Mouse (Mus musculus) heart, postnatal 0 days (tissue): Measurements from ENCODE around the gene Sf3a1. TPM values are rescaled to one million over a fixed set of nuclear protein-coding genes. Genes with fewer than 3 reads are reported as not detected.

Source experiments
- ATAC-seq: fragments of 200-750 bp; cut with Nextera tagmentation; 2 replicates; pipeline ENCODE4 v1.8.0; 2017; ENCODE audit warnings: low read depth, moderate number of reproducible peaks, moderate library complexity; ENCODE audit not compliant: insufficient read depth
- DNase-seq: peaks from one replicate; pipeline ENCODE4 v3.0.0-alpha.2; 2016; ENCODE audit warnings: low spot score
- H3K27ac ChIP-seq: fragments of 300-500 bp; sonication (generic); 2 replicates; pipeline ENCODE4 v1.5.1; 2014; ENCODE audit warnings: low read depth, mild to moderate bottlenecking
- H3K27me3 ChIP-seq: fragments of 300-500 bp; sonication (generic); 2 replicates; pipeline ENCODE4 v1.6.1; 2014; ENCODE audit warnings: low read length, mixed read lengths; ENCODE audit not compliant: control insufficient read depth, insufficient read depth
- H3K36me3 ChIP-seq: fragments of 300-500 bp; sonication (generic); replicated peaks from 2 replicates; pipeline ENCODE4 v1.6.1; 2014; ENCODE audit warnings: low read length, mixed read lengths; ENCODE audit not compliant: control insufficient read depth, insufficient read depth
- H3K4me1 ChIP-seq: fragments of 300-500 bp; sonication (generic); 2 replicates; pipeline ENCODE4 v1.6.1; 2014; ENCODE audit warnings: antibody characterized with exemption; ENCODE audit not compliant: control insufficient read depth, insufficient read depth
- H3K4me2 ChIP-seq: fragments of 300-500 bp; sonication (generic); 2 replicates; pipeline ENCODE4 v1.6.1; 2014; ENCODE audit warnings: low read depth, mild to moderate bottlenecking, low read length, moderate library complexity
- H3K4me3 ChIP-seq: fragments of 300-500 bp; sonication (generic); 2 replicates; pipeline ENCODE4 v1.5.1; 2014; ENCODE audit warnings: low read depth, low read length
- H3K9ac ChIP-seq: fragments of 300-500 bp; sonication (generic); replicated peaks from 2 replicates; pipeline ENCODE4 v1.6.1; 2014; ENCODE audit warnings: low read depth, low read length, mixed read lengths
- H3K9me3 ChIP-seq: fragments of 300-500 bp; sonication (generic); replicated peaks from 2 replicates; pipeline ENCODE4 v1.6.1; 2016; ENCODE audit warnings: low read length; ENCODE audit not compliant: control insufficient read depth
- CTCF ChIP-seq: IDR thresholded peaks from 2 replicates; pipeline ENCODE4 v1.5.1; 2016; ENCODE audit warnings: antibody characterized with exemption, control low read depth, low read depth
- EP300 ChIP-seq: IDR thresholded peaks from 2 replicates; pipeline ENCODE4 v1.6.1; 2016; ENCODE audit warnings: antibody characterized with exemption, low read depth
- WGBS: fragments of 180-500 bp; shearing (Covaris S2); extraction: QIAGEN DNeasy Blood & Tissue Kit; methylation state at CpG from one replicate; pipeline ENCODE4 v1.1.7; 2014; 5-methylcytosine and 5-hydroxymethylcytosine counted together
- polyA plus RNA-seq: library from polyadenylated mRNA; unstranded; fragments of >200 nt; fragmentation: Nextera tagmentation; extraction: Ambion mirVana; gene quantifications from 2 replicates; pipeline ENCODE4 v1.2.1, GENCODE M21; 2015
- total RNA-seq: library from RNA; depleted of rRNA; stranded (reverse); fragments of >200 nt; gene quantifications from 2 replicates; pipeline ENCODE4 v1.2.3, GENCODE M21; 2014; ENCODE audit warnings: low replicate concordance

Gene Sf3a1
- total and polyA plus RNA-seq, 2 experiments from 2014 or later, result 14.0 to 16.7 TPM

GRCm38 (mm10) chr11:4219908-4220307 is 59.8 kb downstream of the Sf3a1 start:
- Histone ChIP-seq H3K36me3 (peaks cover 7% of the 10 kb centered on the region), H3K4me3 (no peak overlapping the region), H3K4me2 (no peak overlapping the region), H3K27ac (no peak overlapping the region), H3K27me3 (no peaks in the 10 kb centered on the region), H3K4me1 (peaks cover 27% of the 10 kb centered on the region; the same call in 1 of the 2 replicates), H3K9ac (no peak overlapping the region), H3K9me3 (no peaks in the 10 kb centered on the region)
- 64% methylated on average over 9 of the region's 9 CpGs for WGBS
- TF ChIP-seq CTCF (no peak), EP300 (no peak)
- DNase-seq (no peak), ATAC-seq (no peak)

DNA sequence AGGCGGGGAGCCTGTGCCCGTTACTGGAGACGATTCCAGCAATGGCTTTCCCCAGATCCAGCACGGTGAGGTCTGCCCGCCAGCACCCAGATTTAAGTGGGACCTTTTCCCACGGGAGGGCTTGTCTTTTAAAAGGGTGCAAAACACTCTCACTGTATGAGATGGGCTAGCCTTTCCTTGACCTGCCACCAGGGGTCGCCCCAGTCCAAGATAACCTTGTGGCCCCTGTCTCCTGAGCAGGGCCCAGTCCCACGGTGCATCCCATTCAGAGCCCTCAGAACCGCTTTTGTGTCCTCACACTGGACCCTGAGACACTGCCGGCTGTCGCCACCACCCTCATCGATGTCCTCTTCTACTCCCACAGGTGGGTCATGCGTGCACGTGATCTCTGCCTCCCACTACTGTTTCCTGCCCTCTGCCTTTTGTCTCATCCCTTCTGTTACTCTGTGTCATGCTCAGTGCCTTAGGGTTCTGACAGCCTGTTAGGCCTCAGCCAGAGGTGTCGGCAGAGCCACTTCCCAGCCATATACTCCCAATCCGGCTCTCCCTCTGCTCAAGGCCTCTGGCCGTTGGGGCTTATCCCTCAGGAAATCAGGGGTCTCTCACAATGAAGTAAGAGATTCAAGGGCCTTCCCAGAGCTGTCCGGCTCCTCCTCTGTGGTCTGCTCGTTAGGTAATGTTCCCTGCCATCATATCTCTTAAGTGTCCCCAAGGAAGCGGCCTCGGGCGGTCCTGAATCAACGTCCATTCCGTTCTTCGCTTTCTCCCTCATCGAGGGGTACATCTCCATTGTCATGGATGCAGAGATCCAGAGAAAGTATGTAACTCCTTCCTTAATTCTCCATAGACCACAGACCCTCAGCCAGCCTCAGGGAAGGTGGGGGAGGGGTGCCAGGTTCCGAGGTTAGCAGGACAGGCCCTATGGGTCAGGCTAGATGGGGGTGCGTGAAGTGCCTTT is 60.6 kb downstream of the Sf3a1 start:
- DNase-seq (no peak), ATAC-seq (no peak)
- 53% methylated on average over 28 of the region's 28 CpGs for WGBS
- Histone ChIP-seq H3K9ac (no peak overlapping the region), H3K9me3 (no peaks in the 10 kb centered on the region), H3K4me1 (peaks cover 26% of the 10 kb centered on the region; the same call in 1 of the 2 replicates), H3K27me3 (no peaks in the 10 kb centered on the region), H3K36me3 (no peaks in the 10 kb centered on the region), H3K4me3 (no peak overlapping the region), H3K27ac (no peak overlapping the region), H3K4me2 (no peak overlapping the region)
- TF ChIP-seq EP300, result no peak
- peak; percentile 75 for TF ChIP-seq CTCF

- no peaks in the 10 kb centered on the region for H3K27me3 ChIP-seq
- H3K4me2 ChIP-seq, result no peak overlapping the region
- no peak overlapping the region for H3K4me3 ChIP-seq
- WGBS, result 70% methylated on average over 17 of the region's 17 CpGs
- no peak for ATAC-seq
- H3K4me1 ChIP-seq, result peaks cover 12% of the 10 kb centered on the region; the same call in 1 of the 2 replicates
- H3K27ac ChIP-seq, result no peak overlapping the region
- no peak for DNase-seq
- H3K36me3 ChIP-seq, result no peaks in the 10 kb centered on the region
- no peak for TF ChIP-seq CTCF
- no peak overlapping the region for H3K9ac ChIP-seq
- no peaks in the 10 kb centered on the region for H3K9me3 ChIP-seq
Measured at GRCm38 (mm10) chr11:4222046-4222950, 62.1 kb downstream of the Sf3a1 start.

DNA sequence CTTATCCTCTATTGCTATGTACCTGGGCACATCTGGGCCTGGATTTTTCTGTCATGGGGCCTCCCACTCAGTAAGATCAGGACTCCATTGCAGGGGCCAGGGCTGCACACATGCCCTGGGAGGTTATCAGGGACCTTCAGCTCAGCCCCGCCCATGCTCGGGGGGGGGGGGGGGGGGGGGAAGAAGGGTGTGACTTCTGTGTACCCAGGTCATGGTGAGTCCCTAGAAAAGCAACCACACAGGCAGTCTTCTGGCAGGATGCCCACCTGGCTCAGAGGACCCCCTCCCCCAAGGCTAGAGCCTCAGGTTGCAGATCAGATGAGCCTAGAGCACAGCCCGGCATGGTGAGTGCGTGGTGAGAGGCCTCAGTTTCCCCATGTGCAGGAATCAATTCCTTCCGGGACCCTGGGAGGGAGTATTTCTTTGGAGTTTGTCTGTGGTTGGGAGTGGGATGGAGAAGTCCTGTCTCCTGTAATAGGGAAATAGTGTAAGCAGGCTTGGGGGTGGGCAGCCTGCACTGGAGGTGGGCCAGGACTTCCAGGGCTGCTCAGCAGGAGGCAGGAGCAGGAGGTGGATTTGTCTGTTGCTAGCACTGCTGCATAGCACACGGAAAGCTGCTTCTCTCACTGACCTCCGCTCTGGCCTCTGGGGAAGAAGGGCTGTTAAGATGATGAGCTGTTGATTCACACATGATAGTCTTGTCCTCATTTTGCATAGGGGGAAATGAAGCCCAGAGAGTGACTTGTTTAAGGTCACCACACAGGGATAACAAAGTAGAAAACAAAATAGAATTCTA is 63.4 kb downstream of the Sf3a1 start:
- 29% methylated on average over 7 of the region's 7 CpGs for WGBS
- Histone ChIP-seq H3K4me1 (peaks cover 6% of the 10 kb centered on the region; the same call in 1 of the 2 replicates), H3K4me3 (no peak overlapping the region), H3K9me3 (no peaks in the 10 kb centered on the region), H3K4me2 (no peak overlapping the region), H3K27ac (no peak overlapping the region), H3K9ac (no peak overlapping the region), H3K27me3 (no peaks in the 10 kb centered on the region), H3K36me3 (no peaks in the 10 kb centered on the region)
- ATAC-seq, result no peak
- TF ChIP-seq CTCF (no peak), EP300 (no peak)
- no peak for DNase-seq

- DNase-seq (no peak), ATAC-seq (no peak)
- Histone ChIP-seq H3K9ac (no peak overlapping the region), H3K27me3 (no peaks in the 10 kb centered on the region), H3K36me3 (no peaks in the 10 kb centered on the region), H3K4me1 (peaks cover 2% of the 10 kb centered on the region; the same call in 1 of the 2 replicates), H3K4me3 (no peak overlapping the region), H3K27ac (no peak overlapping the region), H3K4me2 (no peak overlapping the region), H3K9me3 (no peaks in the 10 kb centered on the region)
- no peak for TF ChIP-seq CTCF
- no peak for TF ChIP-seq EP300
- WGBS, result 42% methylated on average over 2 of the region's 2 CpGs
Measured at GRCm38 (mm10) chr11:4224223-4224622, 64.1 kb downstream of the Sf3a1 start.
